Mouse (Mus musculus) retina, embryonic 14.5 days (tissue): ENCODE results near the gene Hook2.
A peak's percentile ranks its signal among the peaks of the same experiment; 100 is the strongest.

Source experiments
- DNase-seq: peaks from one replicate; pipeline ENCODE4 v3.0.0-alpha.2; 2015; ENCODE audit warnings: low spot score

Gene Hook2

GRCm38 (mm10) chr8:84987388-84987787 is 3.0 kb upstream of the Hook2 start:
- no peak for DNase-seq

- DNase-seq: no peak
These were observed 2.5 kb upstream of the Hook2 start for GRCm38 (mm10) chr8:84987903-84988302.

- no peak for DNase-seq
These were observed 1.1 kb upstream of the Hook2 start for GRCm38 (mm10) chr8:84989311-84989731.

- DNase-seq: peak; percentile 93
These were observed 593 bp upstream of the Hook2 start for GRCm38 (mm10) chr8:84989810-84990209.

GRCm38 (mm10) chr8:84990836-84991235 is 433 bp downstream of the Hook2 start:
- DNase-seq: no peak

GRCm38 (mm10) chr8:84994375-84994774 is 4.0 kb downstream of the Hook2 start:
- DNase-seq: no peak

GRCm38 (mm10) chr8:84995680-84996079 is 5.3 kb downstream of the Hook2 start:
- DNase-seq: no peak

GRCm38 (mm10) chr8:84996978-84997377 is 6.6 kb downstream of the Hook2 start:
- DNase-seq: no peak

- peak; percentile 94 for DNase-seq
These were observed 7.4 kb downstream of the Hook2 start for GRCm38 (mm10) chr8:84997649-84998295.

GRCm38 (mm10) chr8:85007686-85008085 is 17.3 kb downstream of the Hook2 start:
- DNase-seq: peak; percentile 51

GRCm38 (mm10) chr8:85011242-85011641 is 20.8 kb downstream of the Hook2 start:
- no peak for DNase-seq

GRCm38 (mm10) chr8:85013230-85013840 is 22.9 kb downstream of the Hook2 start:
- peak; percentile 92 for DNase-seq

- no peak for DNase-seq
These were observed 24.0 kb downstream of the Hook2 start, which contains the start of gene Best2 for GRCm38 (mm10) chr8:85014431-85014830. Gene Best2, minus strand, starts transcription at chr8:85014531.

GRCm38 (mm10) chr8:85016724-85017123 is 26.3 kb downstream of the Hook2 start:
- DNase-seq: no peak

GRCm38 (mm10) chr8:85017209-85017608 is 26.8 kb downstream of the Hook2 start:
- DNase-seq: peak; percentile 32

- no peak for DNase-seq
These were observed 31.2 kb downstream of the Hook2 start for GRCm38 (mm10) chr8:85021514-85022055.

- no peak for DNase-seq
These were observed 33.4 kb downstream of the Hook2 start for GRCm38 (mm10) chr8:85023846-85024245.

- DNase-seq: peak; percentile 92
These were observed 34.9 kb downstream of the Hook2 start, which contains the start of gene Asna1 for GRCm38 (mm10) chr8:85025098-85025932. Gene Asna1, minus strand, starts transcription at chr8:85025281.

- DNase-seq: peak; percentile 99
These were observed 36.5 kb downstream of the Hook2 start, which contains the start of gene Trir for GRCm38 (mm10) chr8:85026670-85027515. Gene Trir, plus strand, starts transcription at chr8:85026823.

GRCm38 (mm10) chr8:85027516-85027855 is 37.1 kb downstream of the Hook2 start:
- DNase-seq: peak; percentile 25

GRCm38 (mm10) chr8:85027922-85028321 is 37.5 kb downstream of the Hook2 start:
- peak; percentile 11 for DNase-seq

- DNase-seq: no peak
These were observed 38.9 kb downstream of the Hook2 start for GRCm38 (mm10) chr8:85029271-85029670.
